Mouse (Mus musculus): ENCODE measurements around the gene Olfr463. TPM values are rescaled to one million over a fixed set of nuclear protein-coding genes. Genes with fewer than 3 reads are reported as not detected.

Olfr463 gene
- polyA plus RNA-seq (2015; fragmentation: Nextera tagmentation; extraction: Ambion mirVana) = not detected in 2 replicates

DNA sequence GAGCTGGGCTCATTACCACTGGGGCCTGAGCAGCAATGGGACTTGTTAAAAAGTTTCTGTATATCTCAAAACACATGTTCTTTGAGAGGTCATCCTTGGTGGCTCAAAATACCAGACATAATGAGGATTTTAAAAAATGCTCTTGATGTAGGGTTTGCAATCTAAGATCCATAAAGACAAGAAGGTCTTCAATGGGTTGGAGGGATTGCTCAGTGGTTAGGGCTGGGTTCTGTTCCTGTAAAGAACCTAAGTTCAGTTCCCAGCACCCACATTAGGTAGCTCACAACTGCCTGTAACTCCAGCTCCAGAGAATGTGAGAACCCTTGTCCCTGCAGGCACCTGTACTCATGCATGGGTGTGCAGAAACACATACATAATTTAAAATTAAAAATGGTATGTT, at the start of gene Olfr463:
Gene Olfr463 (minus strand): TSS at position 101 of the 400 bp plus-strand sequence.
- Histone ChIP-seq H3K9me3 (ENCODE audit: low read length) (no peaks in the 10 kb centered on the region), H3K4me1 (ENCODE audit: insufficient read depth, low read length) (no peaks in the 10 kb centered on the region), H3K4me2 (replicated peaks; ENCODE audit: low read depth, low read length) (no peak within 1 kb of the TSS), H3K36me3 (ENCODE audit: insufficient read depth, low read length) (no peaks in the 10 kb centered on the region), H3K27ac (ENCODE audit: low read length) (no peak within 1 kb of the TSS), H3K27me3 (ENCODE audit: insufficient read depth, low read length) (no peaks in the 10 kb centered on the region), H3K9ac (replicated peaks; ENCODE audit: low read length) (no peak within 1 kb of the TSS), H3K4me3 (ENCODE audit: low read length) (no peak within 1 kb of the TSS)
- no peak for ATAC-seq (ENCODE audit: low FRiP score, low TSS enrichment)

DNA sequence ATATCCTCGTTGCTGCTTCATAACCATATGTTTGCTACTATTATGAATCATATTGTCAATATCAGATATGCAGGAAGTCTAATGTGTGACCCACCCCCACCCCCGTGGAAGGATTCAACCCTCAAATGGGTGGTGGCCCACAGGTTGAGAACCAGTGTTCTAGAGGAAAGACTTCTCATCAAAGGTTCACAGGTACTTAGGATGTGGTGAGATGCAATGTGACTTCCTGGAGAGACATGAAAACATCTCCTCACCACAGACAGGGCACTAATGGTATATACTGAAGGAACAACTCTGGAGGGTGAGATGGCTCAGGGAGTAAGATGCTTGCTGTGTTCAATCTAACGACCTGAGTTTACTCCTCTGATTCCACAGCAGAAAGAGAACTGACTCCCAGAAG, 38.3 kb upstream of the Olfr463 start:
- WGBS = 69% methylated on average over 3 of the region's 3 CpGs
- ATAC-seq (ENCODE audit: low FRiP score, low TSS enrichment) = no peak

DNA sequence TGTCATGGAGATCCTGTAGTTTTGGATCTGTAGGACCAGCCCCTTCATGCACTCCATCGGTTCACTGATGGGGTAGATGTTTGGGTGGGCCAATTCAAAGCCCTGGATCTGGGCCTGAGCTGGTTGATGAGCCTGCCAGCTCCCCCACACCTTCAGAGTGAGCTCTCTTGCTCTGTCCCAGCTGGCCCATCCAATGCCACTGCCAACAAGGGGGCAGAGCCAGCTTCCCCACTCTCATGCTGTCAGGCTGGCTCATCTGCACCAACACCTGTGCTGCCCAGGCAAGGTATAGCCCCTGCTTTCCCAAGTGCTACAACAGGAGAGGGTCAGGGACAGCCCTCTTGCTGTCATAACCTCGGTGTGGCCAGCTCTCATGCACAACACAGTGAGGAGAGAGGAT, 36.5 kb upstream of the Olfr463 start:
- no peaks in the 10 kb centered on the region for H3K27me3 ChIP-seq (ENCODE audit: insufficient read depth, low read length)
- no peaks in the 10 kb centered on the region for H3K4me1 ChIP-seq (ENCODE audit: insufficient read depth, low read length)
- no peak for ATAC-seq (ENCODE audit: low FRiP score, low TSS enrichment)
- no peak overlapping the region for H3K4me3 ChIP-seq (ENCODE audit: low read length)
- H3K36me3 ChIP-seq (ENCODE audit: insufficient read depth, low read length) = no peaks in the 10 kb centered on the region
- no peak overlapping the region for H3K9ac ChIP-seq (replicated peaks; ENCODE audit: low read length)
- H3K9me3 ChIP-seq (ENCODE audit: low read length) = peaks cover 3% of the 10 kb centered on the region; the same call in 1 of the 2 replicates
- H3K4me2 ChIP-seq (replicated peaks; ENCODE audit: low read depth, low read length) = no peak overlapping the region
- WGBS = 72% methylated on average over 2 of the region's 2 CpGs
- H3K27ac ChIP-seq (ENCODE audit: low read length) = no peak overlapping the region

More for the DNA sequence above, 38.3 kb upstream of the Olfr463 start:
- Histone ChIP-seq H3K27me3 (ENCODE audit: insufficient read depth, low read length) (no peaks in the 10 kb centered on the region), H3K9me3 (ENCODE audit: low read length) (no peaks in the 10 kb centered on the region), H3K27ac (ENCODE audit: low read length) (no peak overlapping the region), H3K9ac (replicated peaks; ENCODE audit: low read length) (no peak overlapping the region), H3K4me2 (replicated peaks; ENCODE audit: low read depth, low read length) (no peak overlapping the region), H3K4me3 (ENCODE audit: low read length) (no peak overlapping the region), H3K36me3 (ENCODE audit: insufficient read depth, low read length) (no peaks in the 10 kb centered on the region), H3K4me1 (ENCODE audit: insufficient read depth, low read length) (no peaks in the 10 kb centered on the region)

DNA sequence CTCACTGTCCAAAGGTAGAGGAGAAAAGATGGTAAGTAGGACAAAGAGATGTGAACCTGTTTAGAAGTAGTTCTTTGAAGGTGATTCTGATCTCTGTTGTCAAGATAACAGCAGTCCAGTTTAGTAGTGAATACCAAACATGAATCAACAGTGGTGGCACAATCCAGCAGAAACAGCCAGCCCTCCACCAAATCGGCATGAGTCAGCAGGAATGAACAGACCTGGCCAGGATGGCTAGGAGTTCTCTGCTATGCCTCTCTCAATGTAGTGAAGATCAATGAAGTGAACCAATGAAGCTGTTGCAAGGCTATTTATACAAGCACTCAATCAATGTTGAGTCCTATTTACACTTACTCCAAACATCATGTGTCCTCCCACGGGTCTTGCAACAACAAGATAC, 33.2 kb upstream of the Olfr463 start:
- Histone ChIP-seq H3K4me3 (ENCODE audit: low read length) (no peak overlapping the region), H3K9me3 (ENCODE audit: low read length) (peaks cover 3% of the 10 kb centered on the region; the same call in 1 of the 2 replicates), H3K36me3 (ENCODE audit: insufficient read depth, low read length) (no peaks in the 10 kb centered on the region), H3K4me2 (replicated peaks; ENCODE audit: low read depth, low read length) (no peak overlapping the region), H3K9ac (replicated peaks; ENCODE audit: low read length) (no peak overlapping the region), H3K27ac (ENCODE audit: low read length) (no peak overlapping the region), H3K27me3 (ENCODE audit: insufficient read depth, low read length) (no peaks in the 10 kb centered on the region), H3K4me1 (ENCODE audit: insufficient read depth, low read length) (no peaks in the 10 kb centered on the region)
- ATAC-seq (ENCODE audit: low FRiP score, low TSS enrichment) = no peak
- WGBS = 84% methylated on average over 2 of the region's 2 CpGs

DNA sequence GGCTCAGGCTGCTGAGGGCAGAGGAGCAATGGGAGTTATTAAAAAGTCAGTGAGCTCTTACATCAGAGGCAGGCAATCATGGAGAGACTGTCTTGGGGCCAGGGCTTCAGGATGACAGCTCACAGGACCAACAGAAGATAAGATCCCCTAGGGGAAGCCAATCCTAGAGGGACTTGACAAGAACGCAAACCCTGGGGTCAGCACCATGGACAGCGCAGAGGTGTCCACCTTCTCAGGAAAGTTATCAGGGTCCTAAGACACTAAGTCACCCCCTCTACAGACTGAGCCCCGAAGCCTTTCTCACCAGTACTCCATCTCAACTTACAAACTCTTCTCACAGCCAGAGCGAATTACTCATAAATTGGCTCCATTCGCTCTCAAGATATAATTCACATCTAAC, 23.8 kb upstream of the Olfr463 start, which contains the start of gene Olfr464:
Gene Olfr464 (minus strand): TSS at position 2 of the 400 bp plus-strand sequence.
- 22% methylated on average over 5 of the region's 5 CpGs for WGBS
- Histone ChIP-seq H3K27ac (ENCODE audit: low read length) (no peak within 1 kb of the TSS), H3K9me3 (ENCODE audit: low read length) (no peaks in the 10 kb centered on the region), H3K27me3 (ENCODE audit: insufficient read depth, low read length) (no peaks in the 10 kb centered on the region), H3K4me2 (replicated peaks; ENCODE audit: low read depth, low read length) (no peak within 1 kb of the TSS), H3K36me3 (ENCODE audit: insufficient read depth, low read length) (no peaks in the 10 kb centered on the region), H3K4me3 (ENCODE audit: low read length) (no peak within 1 kb of the TSS), H3K4me1 (ENCODE audit: insufficient read depth, low read length) (no peaks in the 10 kb centered on the region), H3K9ac (replicated peaks; ENCODE audit: low read length) (no peak within 1 kb of the TSS)
- no peak for ATAC-seq (ENCODE audit: low FRiP score, low TSS enrichment)

DNA sequence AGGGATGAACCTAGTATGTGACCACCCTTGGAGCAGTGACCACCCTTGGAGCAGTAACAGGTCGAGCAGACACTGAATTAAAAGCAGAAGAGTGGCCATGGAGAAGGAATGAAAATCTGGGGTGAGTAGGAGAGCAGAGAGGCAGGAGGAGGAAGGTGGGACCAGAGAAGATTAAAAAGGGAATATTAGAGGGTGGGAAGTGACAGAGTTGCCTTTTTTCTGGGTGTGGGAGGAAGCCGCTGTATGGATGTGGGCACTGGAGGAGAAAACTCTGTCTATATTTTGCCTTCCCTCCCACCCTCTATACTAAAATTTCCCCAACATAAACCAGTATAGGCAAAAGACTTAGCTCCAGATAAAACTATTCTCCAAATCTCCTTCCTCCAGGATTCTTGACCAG, 23.1 kb upstream of the Olfr463 start:
- no peak overlapping the region for H3K4me3 ChIP-seq (ENCODE audit: low read length)
- no peaks in the 10 kb centered on the region for H3K4me1 ChIP-seq (ENCODE audit: insufficient read depth, low read length)
- no peaks in the 10 kb centered on the region for H3K36me3 ChIP-seq (ENCODE audit: insufficient read depth, low read length)
- no peak for ATAC-seq (ENCODE audit: low FRiP score, low TSS enrichment)
- no peak overlapping the region for H3K4me2 ChIP-seq (replicated peaks; ENCODE audit: low read depth, low read length)
- 67% methylated on average over 2 of the region's 2 CpGs for WGBS
- H3K9me3 ChIP-seq (ENCODE audit: low read length) = no peaks in the 10 kb centered on the region
- no peak overlapping the region for H3K27ac ChIP-seq (ENCODE audit: low read length)
- no peaks in the 10 kb centered on the region for H3K27me3 ChIP-seq (ENCODE audit: insufficient read depth, low read length)
- H3K9ac ChIP-seq (replicated peaks; ENCODE audit: low read length) = no peak overlapping the region

DNA sequence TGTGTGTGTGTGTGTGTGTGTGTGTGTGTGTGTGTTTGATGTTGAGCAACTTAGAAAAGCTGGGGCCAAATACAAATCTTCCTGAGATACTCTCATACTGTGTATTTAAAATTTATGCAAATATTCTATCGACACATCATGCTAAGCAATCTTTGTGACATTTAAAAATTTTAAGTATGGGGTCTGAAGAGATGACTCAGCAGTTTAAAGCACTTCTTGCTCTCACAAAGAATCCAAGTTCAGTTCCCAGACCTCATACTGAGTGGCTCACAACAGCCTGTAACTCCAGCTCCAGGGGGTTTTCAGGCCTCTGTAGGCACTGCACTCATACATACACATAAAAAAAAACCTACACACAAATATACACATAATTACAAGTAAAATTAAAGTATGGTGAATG, 18.8 kb upstream of the Olfr463 start:
- Histone ChIP-seq H3K4me3 (ENCODE audit: low read length) (no peak overlapping the region), H3K27me3 (ENCODE audit: insufficient read depth, low read length) (no peaks in the 10 kb centered on the region), H3K9me3 (ENCODE audit: low read length) (no peaks in the 10 kb centered on the region), H3K4me2 (replicated peaks; ENCODE audit: low read depth, low read length) (no peak overlapping the region), H3K4me1 (ENCODE audit: insufficient read depth, low read length) (no peaks in the 10 kb centered on the region), H3K36me3 (ENCODE audit: insufficient read depth, low read length) (no peaks in the 10 kb centered on the region), H3K27ac (ENCODE audit: low read length) (no peak overlapping the region), H3K9ac (replicated peaks; ENCODE audit: low read length) (no peak overlapping the region)
- WGBS = 70% methylated on average over 1 of the region's 1 CpGs
- no peak for ATAC-seq (ENCODE audit: low FRiP score, low TSS enrichment)

DNA sequence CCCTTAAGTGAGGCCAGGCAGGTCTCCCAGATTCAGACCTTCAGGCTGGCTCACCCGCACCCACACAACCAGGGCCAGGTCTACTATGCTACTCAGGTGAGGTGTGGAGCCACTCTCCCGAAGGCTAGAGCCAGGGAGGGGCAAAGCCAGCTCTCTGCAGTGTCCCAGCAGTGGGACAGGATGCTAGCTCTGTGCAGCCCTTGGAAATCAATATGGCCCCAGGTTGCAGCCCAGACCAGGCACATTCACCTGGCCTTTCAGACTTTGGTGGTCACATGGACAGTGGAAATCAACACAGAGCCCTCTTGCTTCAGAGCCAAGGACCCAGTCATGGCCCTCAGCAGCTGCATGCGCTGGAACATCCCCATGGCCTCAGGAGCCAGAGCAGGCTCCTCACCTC, 7.1 kb upstream of the Olfr463 start:
- no peak overlapping the region for H3K9ac ChIP-seq (replicated peaks; ENCODE audit: low read length)
- no peak overlapping the region for H3K4me2 ChIP-seq (replicated peaks; ENCODE audit: low read depth, low read length)
- ATAC-seq (ENCODE audit: low FRiP score, low TSS enrichment) = no peak
- 82% methylated on average over 3 of the region's 3 CpGs for WGBS
- H3K4me1 ChIP-seq (ENCODE audit: insufficient read depth, low read length) = no peaks in the 10 kb centered on the region
- H3K27me3 ChIP-seq (ENCODE audit: insufficient read depth, low read length) = no peaks in the 10 kb centered on the region
- no peak overlapping the region for H3K4me3 ChIP-seq (ENCODE audit: low read length)
- H3K27ac ChIP-seq (ENCODE audit: low read length) = no peak overlapping the region
- H3K36me3 ChIP-seq (ENCODE audit: insufficient read depth, low read length) = no peaks in the 10 kb centered on the region
- no peaks in the 10 kb centered on the region for H3K9me3 ChIP-seq (ENCODE audit: low read length)

DNA sequence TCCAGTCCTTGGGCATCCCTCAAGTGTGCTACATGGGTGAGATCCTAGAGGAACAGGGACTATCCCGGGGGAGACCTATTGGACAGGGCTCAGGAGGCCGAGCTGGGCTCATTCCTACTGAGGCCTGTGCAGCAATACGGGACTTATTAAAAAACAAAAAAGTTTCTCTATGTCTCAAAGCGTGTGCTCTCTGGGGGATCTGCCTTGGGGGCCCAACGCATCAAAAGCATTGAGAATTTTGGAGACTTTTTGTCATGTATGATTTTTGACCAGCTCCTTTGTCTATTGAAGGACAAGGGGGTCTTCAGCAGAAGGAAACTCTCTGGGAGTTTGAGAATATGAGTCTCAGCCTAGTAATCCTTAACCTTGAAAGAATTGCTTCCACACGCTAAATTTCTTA, 5.0 kb downstream of the Olfr463 start, which contains the start of gene Olfr462:
Gene Olfr462 (minus strand): TSS at position 101 of the 400 bp plus-strand sequence.
- WGBS = 90% methylated on average over 6 of the region's 6 CpGs
- Histone ChIP-seq H3K4me3 (ENCODE audit: low read length) (no peak within 1 kb of the TSS), H3K4me2 (replicated peaks; ENCODE audit: low read depth, low read length) (no peak within 1 kb of the TSS), H3K9me3 (ENCODE audit: low read length) (no peaks in the 10 kb centered on the region), H3K27me3 (ENCODE audit: insufficient read depth, low read length) (no peaks in the 10 kb centered on the region), H3K27ac (ENCODE audit: low read length) (no peak within 1 kb of the TSS), H3K4me1 (ENCODE audit: insufficient read depth, low read length) (no peaks in the 10 kb centered on the region), H3K9ac (replicated peaks; ENCODE audit: low read length) (no peak within 1 kb of the TSS), H3K36me3 (ENCODE audit: insufficient read depth, low read length) (no peaks in the 10 kb centered on the region)
- ATAC-seq (ENCODE audit: low FRiP score, low TSS enrichment) = no peak

DNA sequence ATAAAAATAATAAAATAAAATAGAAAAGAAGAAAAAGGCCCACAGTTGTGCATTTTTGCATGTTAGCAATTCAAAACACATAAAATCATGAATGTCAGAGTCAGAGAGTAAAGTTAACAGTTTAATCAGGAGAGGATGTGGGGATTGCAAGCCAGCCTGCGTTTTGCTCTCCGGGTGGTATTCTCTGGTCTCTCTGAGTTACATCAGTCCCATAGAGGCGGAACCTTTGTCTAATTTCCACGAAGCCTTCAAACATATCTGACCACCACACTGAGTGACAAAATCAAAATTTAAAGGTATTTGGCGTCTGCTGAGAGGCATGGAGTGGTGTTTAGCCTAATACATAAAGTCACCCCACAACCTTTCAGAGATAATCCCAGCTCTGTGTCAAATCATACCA, 12.3 kb downstream of the Olfr463 start:
- no peaks in the 10 kb centered on the region for H3K27me3 ChIP-seq (ENCODE audit: insufficient read depth, low read length)
- 84% methylated on average over 5 of the region's 5 CpGs for WGBS
- H3K4me3 ChIP-seq (ENCODE audit: low read length) = no peak overlapping the region
- H3K36me3 ChIP-seq (ENCODE audit: insufficient read depth, low read length) = no peaks in the 10 kb centered on the region
- ATAC-seq (ENCODE audit: low FRiP score, low TSS enrichment) = no peak
- H3K4me1 ChIP-seq (ENCODE audit: insufficient read depth, low read length) = no peaks in the 10 kb centered on the region
- no peak overlapping the region for H3K4me2 ChIP-seq (replicated peaks; ENCODE audit: low read depth, low read length)
- no peaks in the 10 kb centered on the region for H3K9me3 ChIP-seq (ENCODE audit: low read length)
- no peak overlapping the region for H3K27ac ChIP-seq (ENCODE audit: low read length)
- H3K9ac ChIP-seq (replicated peaks; ENCODE audit: low read length) = no peak overlapping the region
